Mouse (Mus musculus): ENCODE data around the gene Rbfox1.

The Rbfox1 gene

GRCm38 (mm10) chr16:7149106-7149899 lies 1264.1 kb downstream of the Rbfox1 start:
- no peak for DNase-seq (ENCODE audit: low spot score)

GRCm38 (mm10) chr16:7150201-7150791 lies 1265.1 kb downstream of the Rbfox1 start:
- DNase-seq (ENCODE audit: low spot score): no peak

- DNase-seq (ENCODE audit: low spot score): no peak
Observed at GRCm38 (mm10) chr16:7152401-7152800, 1267.2 kb downstream of the Rbfox1 start.

- DNase-seq (ENCODE audit: low spot score): no peak
Observed at GRCm38 (mm10) chr16:7154671-7155070, 1269.5 kb downstream of the Rbfox1 start.

GRCm38 (mm10) chr16:7158856-7159826 lies 1274.0 kb downstream of the Rbfox1 start:
- no peak for DNase-seq (ENCODE audit: low spot score)

GRCm38 (mm10) chr16:7159827-7160217 lies 1274.7 kb downstream of the Rbfox1 start:
- DNase-seq (ENCODE audit: low spot score): no peak

GRCm38 (mm10) chr16:7162168-7162567 lies 1277.0 kb downstream of the Rbfox1 start:
- no peak for DNase-seq (ENCODE audit: low spot score)

GRCm38 (mm10) chr16:7163688-7164087 lies 1278.5 kb downstream of the Rbfox1 start:
- DNase-seq (ENCODE audit: low spot score): no peak

GRCm38 (mm10) chr16:7164153-7164737 lies 1279.1 kb downstream of the Rbfox1 start:
- no peak for DNase-seq (ENCODE audit: low spot score)

- no peak for DNase-seq (ENCODE audit: low spot score)
Observed at GRCm38 (mm10) chr16:7175960-7176359, 1290.8 kb downstream of the Rbfox1 start.

- DNase-seq (ENCODE audit: low spot score): no peak
Observed at GRCm38 (mm10) chr16:7187788-7188187, 1302.6 kb downstream of the Rbfox1 start.

- peak; percentile 33 for DNase-seq (ENCODE audit: low spot score)
Observed at GRCm38 (mm10) chr16:7193535-7193934, 1308.4 kb downstream of the Rbfox1 start.

GRCm38 (mm10) chr16:7197953-7198352 lies 1312.8 kb downstream of the Rbfox1 start:
- no peak for DNase-seq (ENCODE audit: low spot score)

GRCm38 (mm10) chr16:7200239-7200638 lies 1315.1 kb downstream of the Rbfox1 start:
- DNase-seq (ENCODE audit: low spot score): no peak

GRCm38 (mm10) chr16:7201816-7202215 lies 1316.7 kb downstream of the Rbfox1 start:
- no peak for DNase-seq (ENCODE audit: low spot score)

- DNase-seq (ENCODE audit: low spot score): no peak
Observed at GRCm38 (mm10) chr16:7206116-7206900, 1321.2 kb downstream of the Rbfox1 start.

- no peak for DNase-seq (ENCODE audit: low spot score)
Observed at GRCm38 (mm10) chr16:7207599-7207998, 1322.4 kb downstream of the Rbfox1 start.

- DNase-seq (ENCODE audit: low spot score): no peak
Observed at GRCm38 (mm10) chr16:7212756-7213155, 1327.6 kb downstream of the Rbfox1 start.

- DNase-seq (ENCODE audit: low spot score): no peak
Observed at GRCm38 (mm10) chr16:7223265-7223664, 1338.1 kb downstream of the Rbfox1 start.

- DNase-seq (ENCODE audit: low spot score): no peak
Observed at GRCm38 (mm10) chr16:7226000-7226399, 1340.8 kb downstream of the Rbfox1 start.

GRCm38 (mm10) chr16:7228246-7228645 lies 1343.1 kb downstream of the Rbfox1 start:
- no peak for DNase-seq (ENCODE audit: low spot score)

Measured in left cerebral cortex, adult 11 months (tissue).